Comparison of ENCODE assay signal across 26 mouse cellular contexts in genomic region chrX:111436571-111436970, GRCm38 (mm10).
"Had no signal": no experiment of that assay in that cellular context is flagged by ENCODE, and none has a peak within 500 bp of the region (broad histone marks: within the 10 kb centered on the region; RNA-seq: fewer than 3 reads in every experiment).

No protein-coding gene starts in this region.

- H3K4me1 ChIP-seq: heart, embryonic 10.5 days; heart, embryonic 12.5 days; hindbrain, embryonic 10.5 days; hindbrain, embryonic 12.5 days; intestine, embryonic 15.5 days; kidney, embryonic 15.5 days; limb, embryonic 12.5 days; liver, embryonic 13.5 days; liver, embryonic 15.5 days had no signal

- H3K27ac ChIP-seq: gastrocnemius, adult 2 months; heart, embryonic 10.5 days; hindbrain, embryonic 10.5 days; hindbrain, embryonic 12.5 days; hindbrain, embryonic 14.5 days; intestine, embryonic 15.5 days; kidney, embryonic 15.5 days; kidney, postnatal 0 days; limb, embryonic 12.5 days; liver, embryonic 13.5 days; liver, embryonic 15.5 days had no signal

- H3K4me3 ChIP-seq: gastrocnemius, adult 2 months; heart, embryonic 10.5 days; heart, embryonic 12.5 days; hindbrain, embryonic 10.5 days; hindbrain, embryonic 12.5 days; intestine, embryonic 15.5 days; kidney, embryonic 15.5 days; limb, embryonic 12.5 days; liver, embryonic 13.5 days; liver, embryonic 15.5 days had no signal

- DNase-seq: gastrocnemius, adult 2 months; gastrocnemius, postnatal 10 days; gastrocnemius, postnatal 25 days; heart, adult 18-20 months; heart, postnatal 10 days; heart, postnatal 4 days; kidney, adult 11 months; kidney, adult 2 months; kidney, adult 9 months; kidney, postnatal 14 days; kidney, postnatal 36 days; layer of hippocampus, adult 9-11 months; layer of hippocampus, postnatal 36 days; left cerebral cortex, postnatal 4 days; liver; liver, embryonic 13.5 days had no signal

- H3K9me3 ChIP-seq: heart, embryonic 10.5 days; heart, embryonic 12.5 days; hindbrain, embryonic 10.5 days; hindbrain, embryonic 12.5 days; intestine, embryonic 15.5 days; kidney, embryonic 15.5 days; limb, embryonic 12.5 days; liver, embryonic 13.5 days; liver, embryonic 15.5 days had no signal

- H3K27me3 ChIP-seq: heart, embryonic 12.5 days; hindbrain, embryonic 12.5 days; intestine, embryonic 15.5 days; kidney, embryonic 15.5 days; limb, embryonic 12.5 days; liver, embryonic 13.5 days; liver, embryonic 15.5 days had no signal

- H3K36me3 ChIP-seq: heart, embryonic 10.5 days; heart, embryonic 12.5 days; hindbrain, embryonic 10.5 days; hindbrain, embryonic 12.5 days; intestine, embryonic 15.5 days; kidney, embryonic 15.5 days; limb, embryonic 12.5 days; liver, embryonic 13.5 days; liver, embryonic 15.5 days had no signal
